Mouse (Mus musculus) bone marrow, adult 2 months (tissue): ENCODE results near the gene Trappc2l.

Source experiments
- CTCF ChIP-seq: fragments of 200-500 bp; IDR thresholded peaks from 2 replicates; pipeline ENCODE4 v1.5.1; 2011; ENCODE audit warnings: low read length, control low read depth; ENCODE audit not compliant: control insufficient read depth, insufficient read depth
- POLR2A ChIP-seq: fragments of 200-500 bp; IDR thresholded peaks from 2 replicates; pipeline ENCODE4 v1.6.1; 2011; ENCODE audit warnings: low read depth, mild to moderate bottlenecking, control low read depth, low read length, borderline replicate concordance; ENCODE audit not compliant: control insufficient read depth

DNA sequence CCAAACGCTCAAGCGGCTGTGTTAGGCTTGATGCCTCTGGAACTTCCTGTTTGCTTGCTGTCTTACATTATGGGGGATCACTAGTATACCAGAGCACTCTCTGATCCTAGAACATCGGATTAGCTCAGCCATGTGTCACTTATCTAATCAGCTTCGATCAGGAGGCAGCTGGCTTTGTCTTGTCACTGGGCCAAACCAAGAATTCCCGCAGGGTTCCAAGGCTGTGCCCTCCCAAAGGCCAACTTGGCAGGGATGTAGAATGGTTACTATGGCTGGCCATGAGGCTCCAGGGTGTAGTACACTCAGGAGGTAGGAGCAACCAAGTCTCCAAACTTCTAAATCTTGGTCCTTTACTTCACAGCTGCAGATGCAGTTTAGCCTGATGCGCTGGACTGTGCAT, 44.7 kb upstream of the Trappc2l start:
- TF ChIP-seq CTCF (no peak), POLR2A (no peak)
